Mouse (Mus musculus) lung, postnatal 0 days (tissue): ENCODE results near the gene Insl6.

ENCODE experiments used
- CTCF ChIP-seq: IDR thresholded peaks from 2 replicates; pipeline ENCODE4 v1.5.1; 2016; ENCODE audit warnings: antibody characterized with exemption, mild to moderate bottlenecking
- EP300 ChIP-seq: IDR thresholded peaks from 2 replicates; pipeline ENCODE4 v1.6.1; 2016; ENCODE audit warnings: antibody characterized with exemption, mild to moderate bottlenecking, control low read depth

- TF ChIP-seq CTCF (no peak), EP300 (no peak)
Observed at GRCm38 (mm10) chr19:29311791-29312190, 13.4 kb downstream of the Insl6 start.
